In genomic region chr3:88000816-88001595, GRCm38 (mm10) we compare ENCODE assay signal across 9 mouse cellular contexts. TPM values are rescaled to one million over a fixed set of nuclear protein-coding genes. Genes with fewer than 3 reads are reported as not detected.
DNase-seq lines count a peak whose midpoint lies in the region; ATAC-seq and TF ChIP-seq lines count a peak whose summit lies in the region.
"Had no signal": no experiment of that assay in that cellular context is flagged by ENCODE, and none has a peak within 500 bp of the region (broad histone marks: within the 10 kb centered on the region; RNA-seq: fewer than 3 reads in every experiment).

No protein-coding gene starts in this region.

- H3K4me3 ChIP-seq in kidney, embryonic 15.5 days (replicated peaks): peak overlapping the region; percentile 41
- H3K4me3 ChIP-seq in cortical plate, adult 2 months (ENCODE audit: insufficient read depth, low read length): peak overlapping the region; percentile 41
- H3K4me3 ChIP-seq in hindbrain, embryonic 12.5 days: peak overlapping the region; percentile 47; the same call in 1 of the 2 replicates
- H3K4me3 ChIP-seq in neural tube, embryonic 13.5 days: peak overlapping the region; percentile 43

- H3K9ac ChIP-seq in kidney, embryonic 15.5 days: no peak overlapping the region
- H3K9ac ChIP-seq in hindbrain, embryonic 12.5 days: no peak overlapping the region
- H3K9ac ChIP-seq in neural tube, embryonic 13.5 days: 0 out of 2 replicates have a peak overlapping the region, but pooled peaks have one; percentile 64

- no peak overlapping the region for H3K27ac ChIP-seq in kidney, embryonic 15.5 days
- H3K27ac ChIP-seq in cortical plate, adult 2 months (ENCODE audit: insufficient read depth, low read length): peak overlapping the region; percentile 90
- H3K27ac ChIP-seq in hindbrain, embryonic 12.5 days: no peak overlapping the region
- no peak overlapping the region for H3K27ac ChIP-seq in neural tube, embryonic 13.5 days (replicated peaks)

- peaks cover 93% of the 10 kb centered on the region for H3K27me3 ChIP-seq in kidney, embryonic 15.5 days
- peaks cover 81% of the 10 kb centered on the region for H3K27me3 ChIP-seq in hindbrain, embryonic 12.5 days
- peaks cover 87% of the 10 kb centered on the region for H3K27me3 ChIP-seq in neural tube, embryonic 13.5 days

- H3K4me1 ChIP-seq in kidney, embryonic 15.5 days: peaks cover 30% of the 10 kb centered on the region
- H3K4me1 ChIP-seq in cortical plate, adult 2 months (ENCODE audit: control insufficient read depth, insufficient read depth, low read length): no peaks in the 10 kb centered on the region
- peaks cover 43% of the 10 kb centered on the region for H3K4me1 ChIP-seq in hindbrain, embryonic 12.5 days
- H3K4me1 ChIP-seq in neural tube, embryonic 13.5 days (replicated peaks): peaks cover 48% of the 10 kb centered on the region

- WGBS in kidney, embryonic 15.5 days: 14% methylated on average over 11 of the region's 11 CpGs
- WGBS in hindbrain, embryonic 12.5 days: 16% methylated on average over 11 of the region's 11 CpGs
- 16% methylated on average over 11 of the region's 11 CpGs for WGBS in neural tube, embryonic 13.5 days

- TF ChIP-seq CTCF in cortical plate, adult 2 months (IDR thresholded peaks at IDR 0.05; ENCODE audit: extremely low read depth, insufficient read depth, low read length): no peak

- no peak for ATAC-seq in kidney, embryonic 15.5 days (replicated peaks; ENCODE audit: low FRiP score)
- ATAC-seq in hindbrain, embryonic 12.5 days (ENCODE audit: low FRiP score): no peak
- ATAC-seq in neural tube, embryonic 13.5 days (ENCODE audit: low read depth): no peak

- H3K36me3 ChIP-seq in kidney, embryonic 15.5 days: no peaks in the 10 kb centered on the region
- H3K36me3 ChIP-seq in hindbrain, embryonic 12.5 days: no peaks in the 10 kb centered on the region
- H3K36me3 ChIP-seq in neural tube, embryonic 13.5 days: no peaks in the 10 kb centered on the region

- no peak for DNase-seq in kidney, adult 18-20 months
- no peak for DNase-seq in thymus, postnatal 4 days
- no peak for DNase-seq in gastrocnemius, postnatal 14 days
- no peak for DNase-seq in frontal cortex, postnatal 14 days (ENCODE audit: low spot score in 2 of 2)

- no peak for TF ChIP-seq POLR2A in cortical plate, adult 2 months (IDR thresholded peaks at IDR 0.05; ENCODE audit: extremely low read depth, insufficient read depth, low read length)

- H3K9me3 ChIP-seq in kidney, embryonic 15.5 days (replicated peaks): no peaks in the 10 kb centered on the region
- H3K9me3 ChIP-seq in hindbrain, embryonic 12.5 days (replicated peaks): no peaks in the 10 kb centered on the region; the same call in 1 of the 2 replicates
- H3K9me3 ChIP-seq in neural tube, embryonic 13.5 days: no peaks in the 10 kb centered on the region; the same call in 1 of the 2 replicates

- intact Hi-C loops in gastrocnemius, postnatal 14 days (cut with DNase I; ENCODE audit: low total_unique reads): no loop called here

- peak overlapping the region; percentile 65; the same call in 1 of the 2 replicates for H3K4me2 ChIP-seq in kidney, embryonic 15.5 days
- H3K4me2 ChIP-seq in hindbrain, embryonic 12.5 days (replicated peaks): peak overlapping the region; percentile 90; the same call in 1 of the 2 replicates
- peak overlapping the region; percentile 72 for H3K4me2 ChIP-seq in neural tube, embryonic 13.5 days

RNA-seq across cellular contexts. Expression of gene Bcan, which starts 1.0 kb away (rescaled TPM):
- polyA plus RNA-seq in kidney, embryonic 15.5 days (2015; fragmentation: Nextera tagmentation; extraction: Ambion mirVana): 0.17 and 0.33 TPM in 2 replicates
- 378 and 380 TPM in 2 replicates for polyA plus RNA-seq in cortical plate, adult 2 months (2012; rRNA removed)
- 1.7 and 1.9 TPM in 2 replicates for polyA plus RNA-seq in hindbrain, embryonic 12.5 days (2016; fragmentation: Nextera tagmentation; extraction: Ambion mirVana)
- 37.8 and 41.3 TPM in 2 replicates for polyA plus RNA-seq in neural tube, embryonic 13.5 days (2015; fragmentation: Nextera tagmentation; extraction: Ambion mirVana)
- under 1 TPM; 0.08 to 0.16 TPM for total RNA-seq in gastrocnemius, postnatal 14 days (2021)

RNA-seq across cellular contexts. Expression of gene Hapln2, which starts 26.4 kb away (rescaled TPM):
- 0.12 and 0.23 TPM in 2 replicates for polyA plus RNA-seq in kidney, embryonic 15.5 days (2015; fragmentation: Nextera tagmentation; extraction: Ambion mirVana)
- 38.5 and 52.4 TPM in 2 replicates for polyA plus RNA-seq in cortical plate, adult 2 months (2012; rRNA removed)
- 0.30 and 0.33 TPM in 2 replicates for polyA plus RNA-seq in hindbrain, embryonic 12.5 days (2016; fragmentation: Nextera tagmentation; extraction: Ambion mirVana)
- 0.36 and 0.40 TPM in 2 replicates for polyA plus RNA-seq in neural tube, embryonic 13.5 days (2015; fragmentation: Nextera tagmentation; extraction: Ambion mirVana)
- under 1 TPM in 1 of 2 experiments, not detected in 1; 0.13 TPM for total RNA-seq in gastrocnemius, postnatal 14 days (2021)
- total RNA-seq: ES-E14 had no signal

RNA-seq across cellular contexts. Expression of gene Nes, which starts 30.1 kb away (rescaled TPM):
- 31.1 and 34.6 TPM in 2 replicates for polyA plus RNA-seq in kidney, embryonic 15.5 days (2015; fragmentation: Nextera tagmentation; extraction: Ambion mirVana)
- polyA plus RNA-seq in cortical plate, adult 2 months (2012; rRNA removed): 3.1 and 3.6 TPM in 2 replicates
- polyA plus RNA-seq in hindbrain, embryonic 12.5 days (2016; fragmentation: Nextera tagmentation; extraction: Ambion mirVana): 136 and 153 TPM in 2 replicates
- 44.1 and 47.1 TPM in 2 replicates for polyA plus RNA-seq in neural tube, embryonic 13.5 days (2015; fragmentation: Nextera tagmentation; extraction: Ambion mirVana)
- total RNA-seq in gastrocnemius, postnatal 14 days (2021): 10 to 100 TPM; 37.2 to 51.2 TPM

RNA-seq across cellular contexts. Expression of gene Gpatch4, which starts 41.9 kb away (rescaled TPM):
- polyA plus RNA-seq in kidney, embryonic 15.5 days (2015; fragmentation: Nextera tagmentation; extraction: Ambion mirVana): 38.2 and 45.4 TPM in 2 replicates
- polyA plus RNA-seq in cortical plate, adult 2 months (2012; rRNA removed): 14.1 and 14.3 TPM in 2 replicates
- 28.0 and 28.3 TPM in 2 replicates for polyA plus RNA-seq in hindbrain, embryonic 12.5 days (2016; fragmentation: Nextera tagmentation; extraction: Ambion mirVana)
- polyA plus RNA-seq in neural tube, embryonic 13.5 days (2015; fragmentation: Nextera tagmentation; extraction: Ambion mirVana): 29.5 and 30.3 TPM in 2 replicates
- 10 to 100 TPM; 11.3 to 15.0 TPM for total RNA-seq in gastrocnemius, postnatal 14 days (2021)

RNA-seq across cellular contexts. Expression of gene Crabp2, which starts 52.5 kb away (rescaled TPM):
- polyA plus RNA-seq in kidney, embryonic 15.5 days (2015; fragmentation: Nextera tagmentation; extraction: Ambion mirVana): 81.1 and 82.3 TPM in 2 replicates
- polyA plus RNA-seq in cortical plate, adult 2 months (2012; rRNA removed): 5.2 and 6.2 TPM in 2 replicates
- 384 and 396 TPM in 2 replicates for polyA plus RNA-seq in hindbrain, embryonic 12.5 days (2016; fragmentation: Nextera tagmentation; extraction: Ambion mirVana)
- 193 and 205 TPM in 2 replicates for polyA plus RNA-seq in neural tube, embryonic 13.5 days (2015; fragmentation: Nextera tagmentation; extraction: Ambion mirVana)
- total RNA-seq in gastrocnemius, postnatal 14 days (2021): under 1 TPM; 0.31 to 0.33 TPM

Comparison
In these comparisons a context has a peak if more than half of its experiments do, and no peak if none do; other contexts are left out.
1. RNA of gene Bcan, which starts 1.0 kb away (polyA plus RNA-seq): 378 to 380 TPM in cortical plate, adult 2 months and 37.8 to 41.3 TPM in neural tube, embryonic 13.5 days; 1.7 to 1.9 TPM in hindbrain, embryonic 12.5 days and 0.17 to 0.33 TPM in kidney, embryonic 15.5 days; every median in the first group is over 10 times any median in the second.
2. RNA of gene Hapln2, which starts 26.4 kb away (polyA plus RNA-seq): 38.5 to 52.4 TPM in cortical plate, adult 2 months; 0.36 to 0.40 TPM in neural tube, embryonic 13.5 days, 0.30 to 0.33 TPM in hindbrain, embryonic 12.5 days and 0.12 to 0.23 TPM in kidney, embryonic 15.5 days; every median in the first group is over 10 times any median in the second.
3. Peak in every context shown above with its lines, with median percentiles within 50 percentile points of each other: H3K4me2 ChIP-seq and H3K4me3 ChIP-seq.